ENCODE assay signal across 8 mouse cellular contexts in genomic region chrX:7762137-7762920, GRCm38 (mm10). TPM values are rescaled to one million over a fixed set of nuclear protein-coding genes. Genes with fewer than 3 reads are reported as not detected.
A peak's percentile ranks its signal among the peaks of the same experiment; 100 is the strongest.
DNase-seq lines count a peak whose midpoint lies in the region; ATAC-seq and TF ChIP-seq lines count a peak whose summit lies in the region.

TSS of gene Tfe3 (plus strand) at chrX:7762560.

- peak; percentile 99 for ATAC-seq in cerebellum, adult (ENCODE audit: insufficient number of reproducible peaks, low FRiP score, low TSS enrichment)
- ATAC-seq in forebrain, embryonic 14.5 days = peak; percentile 96
- ATAC-seq in neural tube, embryonic 15.5 days (ENCODE audit: low FRiP score) = peak; percentile 95

- no peaks in the 10 kb centered on the region for H3K4me1 ChIP-seq in ES-Bruce4 (ENCODE audit: control insufficient read depth, insufficient read depth, low read length)
- H3K4me1 ChIP-seq in forebrain, embryonic 14.5 days (ENCODE audit: control insufficient read depth, insufficient read depth, low read length) = peaks cover 7% of the 10 kb centered on the region; the same call in 1 of the 2 replicates
- H3K4me1 ChIP-seq in neural tube, embryonic 15.5 days = peaks cover 27% of the 10 kb centered on the region

- no peak for TF ChIP-seq CTCF in ES-Bruce4 (IDR thresholded peaks at IDR 0.05; ENCODE audit: low read depth, low read length)

- H3K4me2 ChIP-seq in forebrain, embryonic 14.5 days (ENCODE audit: low read length) = peak within 1 kb of the TSS; percentile 63
- H3K4me2 ChIP-seq in neural tube, embryonic 15.5 days = peak within 1 kb of the TSS; percentile 63

- H3K9me3 ChIP-seq in ES-Bruce4 (replicated peaks; ENCODE audit: control insufficient read depth, insufficient read depth, low read length, poor library complexity, severe bottlenecking) = no peaks in the 10 kb centered on the region
- H3K9me3 ChIP-seq in forebrain, embryonic 14.5 days (replicated peaks; ENCODE audit: control insufficient read depth, low read length) = no peaks in the 10 kb centered on the region
- no peaks in the 10 kb centered on the region for H3K9me3 ChIP-seq in neural tube, embryonic 15.5 days (replicated peaks)

- TF ChIP-seq EP300 in ES-Bruce4 (IDR thresholded peaks at IDR 0.05; ENCODE audit: insufficient read depth, low read depth, low read length) = no peak

- peak within 1 kb of the TSS; percentile 92 for H3K4me3 ChIP-seq in ES-Bruce4 (ENCODE audit: low read depth, low read length)
- peak within 1 kb of the TSS; percentile 53 for H3K4me3 ChIP-seq in forebrain, embryonic 14.5 days (ENCODE audit: low read depth, low read length)
- peak within 1 kb of the TSS; percentile 61 for H3K4me3 ChIP-seq in neural tube, embryonic 15.5 days (replicated peaks)

- peak; percentile 95 for DNase-seq in forebrain, embryonic 14.5 days (ENCODE audit: low spot score)
- peak; percentile 88 to 90 for DNase-seq in heart, postnatal 14 days
- DNase-seq in layer of hippocampus, adult 11-12 months (ENCODE audit: low spot score) = peak; percentile 92
- DNase-seq in lung, adult 18-20 months = peak; percentile 96 to 97
- DNase-seq in testis, postnatal 14 days (ENCODE audit: low spot score) = peak; percentile 92

- WGBS in forebrain, embryonic 14.5 days = 36% methylated on average over 38 of the region's 38 CpGs
- WGBS in neural tube, embryonic 15.5 days = 20% methylated on average over 34 of the region's 38 CpGs

- peaks cover 12% of the 10 kb centered on the region for H3K36me3 ChIP-seq in ES-Bruce4 (ENCODE audit: control insufficient read depth, insufficient read depth, low read length, poor library complexity, severe bottlenecking)
- peaks cover 1% of the 10 kb centered on the region; the same call in 1 of the 2 replicates for H3K36me3 ChIP-seq in forebrain, embryonic 14.5 days (ENCODE audit: control insufficient read depth, insufficient read depth, low read length)
- H3K36me3 ChIP-seq in neural tube, embryonic 15.5 days = peaks cover 2% of the 10 kb centered on the region

- intact Hi-C loops in heart, postnatal 14 days (cut with DNase I) = no loop called here

- H3K27ac ChIP-seq in ES-Bruce4 (ENCODE audit: insufficient read depth, low read length) = peak within 1 kb of the TSS; percentile 96
- H3K27ac ChIP-seq in forebrain, embryonic 14.5 days (ENCODE audit: low read depth, low read length) = no peak within 1 kb of the TSS
- peak within 1 kb of the TSS; percentile 72 for H3K27ac ChIP-seq in neural tube, embryonic 15.5 days (replicated peaks)

- TF ChIP-seq POLR2A in ES-Bruce4 (IDR thresholded peaks at IDR 0.05; ENCODE audit: insufficient read depth, low read length) = no peak

- H3K9ac ChIP-seq in ES-Bruce4 (ENCODE audit: low read depth, poor library complexity, severe bottlenecking) = peak within 1 kb of the TSS; percentile 96
- H3K9ac ChIP-seq in forebrain, embryonic 14.5 days (ENCODE audit: low read length) = peak within 1 kb of the TSS; percentile 62
- H3K9ac ChIP-seq in neural tube, embryonic 15.5 days (replicated peaks) = peak within 1 kb of the TSS; percentile 57

- H3K27me3 ChIP-seq in ES-Bruce4 (ENCODE audit: control insufficient read depth, insufficient read depth, low read length, poor library complexity, severe bottlenecking) = no peaks in the 10 kb centered on the region
- no peaks in the 10 kb centered on the region for H3K27me3 ChIP-seq in forebrain, embryonic 14.5 days (replicated peaks; ENCODE audit: control insufficient read depth, insufficient read depth, low read length)
- no peaks in the 10 kb centered on the region for H3K27me3 ChIP-seq in neural tube, embryonic 15.5 days (replicated peaks)

RNA-seq across cellular contexts. Expression of gene Tfe3, which starts in this region (rescaled TPM):
- 65.8 and 81.6 TPM in 2 replicates for polyA plus RNA-seq in ES-Bruce4 (2011; ENCODE audit: insufficient read depth, insufficient read length, low read depth, missing spikeins)
- polyA plus RNA-seq in forebrain, embryonic 14.5 days (2014; fragmentation: Nextera tagmentation; extraction: Ambion mirVana) = 16.1 and 23.9 TPM in 2 replicates
- total RNA-seq in heart, postnatal 14 days (2021) = 10 to 100 TPM; 14.8 to 19.9 TPM
- 24.7 and 25.2 TPM in 2 replicates for polyA plus RNA-seq in neural tube, embryonic 15.5 days (2015; fragmentation: Nextera tagmentation; extraction: Ambion mirVana)
